Mouse (Mus musculus): Measurements from ENCODE around the gene Vmn1r189. TPM values are rescaled to one million over a fixed set of nuclear protein-coding genes. Genes with fewer than 3 reads are reported as not detected.
A peak's percentile ranks its signal among the peaks of the same experiment; 100 is the strongest.
"Not testable (repeated sequence)": the region's sequence is repeated elsewhere in the genome, so short reads cannot be mapped to it uniquely, and the experiment has no call there.

The Vmn1r189 gene
- total RNA-seq (2021), result not detected in 2 replicates
- long read RNA-seq, experiment 1, result 0 reads
- long read RNA-seq, experiment 2, result 0 reads

- not testable (repeated sequence) for DNase-seq
These were observed at the start of gene Vmn1r189 for GRCm38 (mm10) chr13:22105724-22106123. Gene Vmn1r189 (minus strand): TSS chr13:22105824.

- DNase-seq, result not testable (repeated sequence)
These were observed 31.1 kb upstream of the Vmn1r189 start for GRCm38 (mm10) chr13:22136495-22137293.

- DNase-seq, result not testable (repeated sequence)
These were observed 21.5 kb downstream of the Vmn1r189 start, which contains the start of gene Vmn1r188 for GRCm38 (mm10) chr13:22084140-22084539. Gene Vmn1r188 (plus strand): TSS chr13:22084440.

DNA sequence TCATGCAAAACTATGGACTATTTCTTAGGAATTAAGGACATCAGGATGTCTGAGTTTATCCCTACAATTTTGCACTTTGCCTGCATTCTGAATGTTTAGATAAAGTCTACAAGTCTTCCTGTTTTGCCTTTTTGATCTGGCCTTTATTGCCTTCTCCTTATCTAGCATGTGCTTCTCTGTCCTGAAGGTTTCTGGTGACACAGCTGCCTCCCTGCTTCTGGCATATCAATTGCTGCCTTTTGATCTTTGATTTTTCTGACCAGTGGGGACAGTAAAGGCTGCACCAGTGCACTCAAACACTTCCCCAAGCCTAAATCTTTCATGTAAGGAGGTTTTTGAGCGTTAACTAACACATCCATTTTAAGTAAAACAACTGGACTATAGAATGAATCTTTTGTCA is 42.2 kb downstream of the Vmn1r189 start:
- DNase-seq, result no peak

- no peak for DNase-seq
These were observed 44.2 kb downstream of the Vmn1r189 start for GRCm38 (mm10) chr13:22061422-22061821.

DNA sequence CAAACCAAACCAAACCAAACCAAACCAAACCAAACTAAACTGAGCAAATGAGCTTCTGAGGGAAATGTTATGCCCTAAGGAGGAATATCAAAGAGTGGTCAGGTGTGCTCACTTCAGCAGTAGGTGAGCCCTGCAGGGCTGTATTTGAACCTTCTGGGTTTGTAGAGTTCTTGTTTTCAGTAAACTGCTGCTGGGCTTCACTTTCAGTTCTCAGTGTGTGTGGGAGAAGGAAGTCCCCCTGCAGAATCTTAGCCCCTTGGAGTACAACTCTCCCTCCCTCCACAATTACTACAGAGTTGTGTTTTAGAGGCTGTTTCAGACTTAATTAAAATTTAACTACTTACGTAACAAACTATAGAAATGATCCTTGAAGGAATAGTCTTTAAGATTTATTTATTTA is 51.9 kb downstream of the Vmn1r189 start:
- no peak for DNase-seq

DNA sequence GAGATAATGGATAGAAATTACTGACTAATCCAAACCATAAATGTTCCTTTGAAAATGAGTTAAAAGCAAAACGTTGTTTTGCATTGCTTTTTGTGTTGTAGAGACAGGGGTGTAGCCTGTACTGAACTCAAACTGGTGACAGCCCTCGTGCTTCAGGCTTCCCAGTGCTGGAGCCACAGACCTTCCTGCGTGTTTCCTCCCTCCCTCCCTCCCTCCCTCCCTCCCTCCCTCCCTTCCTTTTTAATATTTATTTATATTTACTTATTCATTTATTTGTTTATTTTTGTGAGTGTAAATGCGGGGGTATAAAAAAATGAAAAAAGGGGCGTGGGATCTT is 54.1 kb downstream of the Vmn1r189 start:
- DNase-seq, result no peak

DNA sequence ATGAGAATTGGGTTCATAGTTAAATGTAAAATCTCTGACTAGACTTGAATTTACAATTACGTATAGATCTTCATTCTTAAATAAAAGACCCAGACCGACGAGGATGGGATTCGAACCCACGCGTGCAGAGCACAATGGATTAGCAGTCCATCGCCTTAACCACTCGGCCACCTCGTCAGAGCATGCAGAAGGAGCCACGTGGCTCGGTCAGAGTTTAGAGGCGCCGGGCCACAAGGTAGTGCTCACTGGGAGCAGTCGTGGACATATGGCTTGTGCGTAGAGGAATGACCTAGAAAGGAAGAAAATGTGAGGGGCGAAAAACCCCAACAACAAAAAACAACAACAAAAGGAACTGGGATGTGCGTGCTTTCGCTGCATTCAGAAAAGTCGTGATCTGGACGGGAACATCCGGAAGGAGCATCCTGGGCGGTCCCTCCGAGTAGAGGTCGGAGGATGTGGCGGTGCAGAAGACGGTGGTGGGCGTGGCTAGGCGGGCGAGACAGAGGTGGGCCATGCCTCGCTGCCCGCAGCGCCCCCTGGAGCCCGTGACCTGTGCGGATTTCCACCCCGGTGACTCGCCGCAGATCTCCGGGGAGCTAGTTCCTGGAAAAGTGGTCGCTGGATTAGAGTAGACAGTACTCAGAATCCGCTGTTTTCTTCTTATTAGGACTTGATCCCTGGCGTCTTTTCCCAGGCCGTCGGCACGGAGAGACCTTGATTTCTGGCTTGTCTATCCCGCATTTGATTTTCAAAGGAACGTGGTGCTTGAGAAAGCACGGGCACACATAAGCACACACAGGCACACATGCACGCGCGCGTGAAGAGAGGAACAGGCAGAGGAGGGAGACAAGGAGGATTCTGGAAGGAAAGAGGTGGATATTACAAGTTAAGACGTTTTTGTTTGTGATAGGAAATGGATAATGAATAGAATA is 54.8 kb downstream of the Vmn1r189 start:
- DNase-seq, result peak; percentile 96

Small RNA genes lying within 50 kb of the gene (microRNA-seq; reads per million reads assigned to microRNA genes)
- 0 reads per million in 2 experiments for gene Gm26300

Other genes starting within 250 kb of the Vmn1r189 start
- gene Zfp184, start 160.7 kb downstream of the Vmn1r189 start, total RNA-seq (2021), result 1.3 and 1.7 TPM in 2 replicates
- not detected in 2 replicates for gene Pom121l2, start 124.6 kb downstream of the Vmn1r189 start, total RNA-seq (2021)
- gene Prss16, start 96.1 kb downstream of the Vmn1r189 start, total RNA-seq (2021), result 0.74 TPM in 1 of 2 replicates, not detected in the other
- 203 and 342 TPM in 2 replicates for gene Hist1h2ah, start 70.3 kb downstream of the Vmn1r189 start, total RNA-seq (2021)
- gene Hist1h2bk, start 70.0 kb downstream of the Vmn1r189 start, total RNA-seq (2021), result 207 and 301 TPM in 2 replicates
- 104 and 144 TPM in 2 replicates for gene Hist1h4i, start 64.5 kb downstream of the Vmn1r189 start, total RNA-seq (2021)
- gene Hist1h2ag, start 62.9 kb downstream of the Vmn1r189 start, total RNA-seq (2021), result 114 and 174 TPM in 2 replicates
- 118 and 165 TPM in 2 replicates for gene Hist1h2bj, start 62.6 kb downstream of the Vmn1r189 start, total RNA-seq (2021)
- not detected in 2 replicates for gene Vmn1r188, start 21.4 kb downstream of the Vmn1r189 start, total RNA-seq (2021)
- not detected in 2 replicates for gene Vmn1r191, start 78.1 kb upstream of the Vmn1r189 start, total RNA-seq (2021)
- not detected in 2 replicates for gene Vmn1r192, start 85.3 kb upstream of the Vmn1r189 start, total RNA-seq (2021)
- gene Vmn1r193, start 117.3 kb upstream of the Vmn1r189 start, total RNA-seq (2021), result not detected in 2 replicates
- gene Vmn1r194, start 138.4 kb upstream of the Vmn1r189 start, total RNA-seq (2021), result not detected in 2 replicates
- not detected in 2 replicates for gene Vmn1r195, start 164.7 kb upstream of the Vmn1r189 start, total RNA-seq (2021)
- gene Vmn1r196, start 184.1 kb upstream of the Vmn1r189 start, total RNA-seq (2021), result not detected in 2 replicates
- not detected in 2 replicates for gene Vmn1r197, start 218.8 kb upstream of the Vmn1r189 start, total RNA-seq (2021)
- gene Vmn1r198, start 244.5 kb upstream of the Vmn1r189 start, total RNA-seq (2021), result not detected in 2 replicates

All from adrenal gland, postnatal 14 days (tissue).